Mouse (Mus musculus) intestine, embryonic 14.5 days (tissue): ENCODE measurements around the gene Elovl2. TPM values are rescaled to one million over a fixed set of nuclear protein-coding genes. Genes with fewer than 3 reads are reported as not detected.
A peak's percentile ranks its signal among the peaks of the same experiment; 100 is the strongest.

Source experiments
- ATAC-seq: fragments of 200-750 bp; cut with Nextera tagmentation; replicated peaks from 2 replicates; pipeline ENCODE4 v1.8.0; 2017; ENCODE audit warnings: low read depth, moderate number of reproducible peaks, moderate TSS enrichment, moderate library complexity; ENCODE audit not compliant: low FRiP score, low TSS enrichment
- DNase-seq: peaks from one replicate; pipeline ENCODE4 v3.0.0-alpha.2; 2018; ENCODE audit warnings: low spot score
- H3K27ac ChIP-seq: fragments of 300-500 bp; sonication (generic); 2 replicates; pipeline ENCODE4 v1.5.1; 2014; ENCODE audit warnings: low read depth, mild to moderate bottlenecking, control low read depth
- H3K27me3 ChIP-seq: fragments of 300-500 bp; sonication (generic); replicated peaks from 2 replicates; pipeline ENCODE4 v1.6.1; 2014; ENCODE audit warnings: low read length, control low read depth; ENCODE audit not compliant: control insufficient read depth, insufficient read depth
- H3K36me3 ChIP-seq: fragments of 300-500 bp; sonication (generic); 2 replicates; pipeline ENCODE4 v1.6.1; 2014; ENCODE audit warnings: low read length, control low read depth; ENCODE audit not compliant: control insufficient read depth, insufficient read depth
- H3K4me1 ChIP-seq: fragments of 300-500 bp; sonication (generic); replicated peaks from 2 replicates; pipeline ENCODE4 v1.6.1; 2014; ENCODE audit warnings: low read length, control low read depth, mixed read lengths; ENCODE audit not compliant: control insufficient read depth, insufficient read depth
- H3K4me2 ChIP-seq: fragments of 300-500 bp; sonication (generic); 2 replicates; pipeline ENCODE4 v1.6.1; 2014; ENCODE audit warnings: low read length
- H3K4me3 ChIP-seq: fragments of 300-500 bp; sonication (generic); 2 replicates; pipeline ENCODE4 v1.5.1; 2014; ENCODE audit warnings: low read depth, low read length, control low read depth, mixed read lengths
- H3K9ac ChIP-seq: fragments of 300-500 bp; sonication (generic); 2 replicates; pipeline ENCODE4 v1.6.1; 2014; ENCODE audit warnings: mild to moderate bottlenecking, low read length
- H3K9me3 ChIP-seq: fragments of 300-500 bp; sonication (generic); 2 replicates; pipeline ENCODE4 v1.6.1; 2016; ENCODE audit warnings: low read length, control low read depth; ENCODE audit not compliant: control insufficient read depth
- WGBS: fragments of 180-500 bp; shearing (Covaris S2); extraction: QIAGEN DNeasy Blood & Tissue Kit; methylation state at CpG from one replicate; pipeline ENCODE4 v1.1.7; 2014; 5-methylcytosine and 5-hydroxymethylcytosine counted together
- polyA plus RNA-seq: library from polyadenylated mRNA; unstranded; fragments of >200 nt; fragmentation: Nextera tagmentation; extraction: Ambion mirVana; gene quantifications from 2 replicates; pipeline ENCODE4 v1.2.1, GENCODE M21; 2014

Elovl2 gene
- polyA plus RNA-seq, 1 experiment from 2014 or later: 9.3 TPM

DNA sequence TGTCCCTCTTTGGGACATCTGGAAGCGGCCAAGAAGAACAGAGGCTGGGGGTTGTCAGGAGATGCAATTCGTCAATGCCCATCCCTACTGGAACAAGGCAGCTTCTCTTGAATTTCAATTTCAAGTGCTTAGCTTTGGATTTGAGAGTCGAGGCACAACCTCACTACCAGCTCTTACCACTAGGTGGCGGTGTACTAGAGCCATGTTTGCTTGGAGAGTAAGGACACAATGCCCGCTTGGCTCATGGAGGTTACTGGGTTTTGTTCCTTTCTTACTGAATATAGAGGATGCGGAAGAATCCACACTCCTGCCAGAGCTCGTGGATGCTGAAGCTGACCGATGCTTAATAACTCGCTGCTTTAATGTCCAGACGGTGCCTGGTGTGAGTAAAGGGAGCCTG, 73.9 kb downstream of the Elovl2 start:
- H3K9ac ChIP-seq: no peak overlapping the region
- H3K36me3 ChIP-seq: no peaks in the 10 kb centered on the region
- WGBS: 79% methylated on average over 10 of the region's 10 CpGs
- no peak overlapping the region for H3K27ac ChIP-seq
- DNase-seq: peak; percentile 72
- H3K9me3 ChIP-seq: no peaks in the 10 kb centered on the region
- no peaks in the 10 kb centered on the region for H3K4me1 ChIP-seq
- H3K4me3 ChIP-seq: no peak overlapping the region
- H3K4me2 ChIP-seq: no peak overlapping the region
- ATAC-seq: no peak
- H3K27me3 ChIP-seq: no peaks in the 10 kb centered on the region

- WGBS: 63% methylated on average over 6 of the region's 6 CpGs
- no peak for ATAC-seq
- Histone ChIP-seq H3K4me2 (no peak overlapping the region), H3K27ac (no peak overlapping the region), H3K9ac (no peak overlapping the region), H3K27me3 (no peaks in the 10 kb centered on the region), H3K36me3 (no peaks in the 10 kb centered on the region), H3K4me3 (no peak overlapping the region), H3K4me1 (no peaks in the 10 kb centered on the region), H3K9me3 (no peaks in the 10 kb centered on the region)
- DNase-seq: no peak
Measured at GRCm38 (mm10) chr13:41145433-41145970, 74.7 kb downstream of the Elovl2 start.

DNA sequence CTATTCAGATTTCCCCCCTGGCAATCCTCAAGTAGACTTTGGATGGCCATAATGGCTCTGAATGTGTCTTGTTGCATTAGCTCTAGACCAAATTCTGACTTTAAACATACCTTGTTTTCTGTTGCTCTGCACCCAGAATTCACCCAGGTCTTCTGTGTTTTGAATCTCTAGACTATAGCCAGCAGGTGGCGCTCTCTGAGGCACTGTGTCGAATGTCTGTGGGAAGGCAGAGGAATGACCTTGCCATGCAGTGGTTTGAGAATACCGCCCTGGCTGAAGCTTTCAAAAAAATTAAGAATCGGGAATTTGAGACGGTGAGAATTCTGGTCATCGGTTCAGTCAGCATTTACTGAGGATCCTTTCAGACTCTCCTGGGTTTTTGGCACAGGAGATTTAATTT, 85.3 kb downstream of the Elovl2 start:
- Histone ChIP-seq H3K27me3 (no peaks in the 10 kb centered on the region), H3K9ac (no peak overlapping the region), H3K4me3 (no peak overlapping the region), H3K4me1 (no peaks in the 10 kb centered on the region), H3K27ac (no peak overlapping the region), H3K9me3 (no peaks in the 10 kb centered on the region), H3K4me2 (no peak overlapping the region), H3K36me3 (no peaks in the 10 kb centered on the region)
- DNase-seq (peak; percentile 87), ATAC-seq (no peak)
- WGBS: 12% methylated on average over 6 of the region's 6 CpGs

Other genes with a start within 250 kb of the Elovl2 start
- gene Pak1ip1, start 219.4 kb downstream of the Elovl2 start, polyA plus RNA-seq: 72.2 and 73.7 TPM in 2 replicates
- 225 and 246 TPM in 2 replicates for gene Tmem14c, start 204.1 kb downstream of the Elovl2 start, polyA plus RNA-seq
- 0.26 and 0.39 TPM in 2 replicates for gene Mak, start 140.7 kb downstream of the Elovl2 start, polyA plus RNA-seq
- not detected in 2 replicates for gene Gcm2, start 109.4 kb downstream of the Elovl2 start, polyA plus RNA-seq
- gene Sycp2l, start 106.1 kb downstream of the Elovl2 start, polyA plus RNA-seq: 0.23 and 0.30 TPM in 2 replicates
- gene Smim13, start 29.4 kb upstream of the Elovl2 start, polyA plus RNA-seq: 13.0 TPM in 2 replicates
- not detected in 2 replicates for gene Gm17364, start 53.6 kb upstream of the Elovl2 start, polyA plus RNA-seq